Mouse (Mus musculus) C2C12 (cell line): ENCODE measurements around the gene Rdh16f1. TPM values are rescaled to one million over a fixed set of nuclear protein-coding genes. Genes with fewer than 3 reads are reported as not detected.
A peak's percentile ranks its signal among the peaks of the same experiment; 100 is the strongest.

ENCODE experiments used
- H3K27me3 ChIP-seq: one replicate; pipeline ENCODE4 v1.6.1; 2011; ENCODE audit not compliant: control insufficient read depth, insufficient read depth, insufficient read length
- H3K36me3 ChIP-seq: one replicate; pipeline ENCODE4 v1.6.1; 2011; ENCODE audit not compliant: control insufficient read depth, insufficient read depth
- H3K4me3 ChIP-seq: one replicate; pipeline ENCODE4 v1.5.1; 2011; ENCODE audit warnings: mild to moderate bottlenecking, control low read depth; ENCODE audit not compliant: poor library complexity, insufficient read depth, severe bottlenecking
- H3K79me2 ChIP-seq: one replicate; pipeline ENCODE4 v1.6.1; 2011; ENCODE audit not compliant: control insufficient read depth, insufficient read depth
- H3K79me3 ChIP-seq: one replicate; pipeline ENCODE4 v1.6.1; 2011; ENCODE audit warnings: low read depth, control low read depth
- H3ac ChIP-seq: one replicate; pipeline ENCODE3; 2011; ENCODE audit warnings: low read depth; ENCODE audit not compliant: control insufficient read depth, insufficient read length
- CEBPB ChIP-seq: IDR thresholded peaks from one replicate; pipeline ENCODE4 v1.6.1; 2011; ENCODE audit warnings: low read depth, mild to moderate bottlenecking, control low read depth, moderate library complexity
- CTCF ChIP-seq: IDR thresholded peaks from one replicate; pipeline ENCODE4 v1.5.1; 2011; ENCODE audit not compliant: control insufficient read depth, insufficient read depth, insufficient read length
- FOSL1 ChIP-seq: IDR thresholded peaks from one replicate; pipeline ENCODE4 v1.8.0; 2011; ENCODE audit warnings: mild to moderate bottlenecking, low read length; ENCODE audit not compliant: poor library complexity, insufficient read depth, severe bottlenecking
- MAX ChIP-seq: IDR thresholded peaks from one replicate; pipeline ENCODE4 v1.6.1; 2011; ENCODE audit warnings: mild to moderate bottlenecking, control low read depth
- MYOD1 ChIP-seq: IDR thresholded peaks from one replicate; pipeline ENCODE4 v1.6.1; 2011; ENCODE audit warnings: low read depth; ENCODE audit not compliant: control insufficient read depth, insufficient read length
- MYOG ChIP-seq: IDR thresholded peaks from one replicate; pipeline ENCODE4 v1.6.1; 2011; ENCODE audit not compliant: control insufficient read depth, insufficient read length; ENCODE audit errors: extremely low read depth
- USF1 ChIP-seq: IDR thresholded peaks from one replicate; pipeline ENCODE4 v1.6.1; 2011; ENCODE audit warnings: low read depth, mild to moderate bottlenecking, control low read depth, moderate library complexity
- polyA plus RNA-seq: library from polyadenylated mRNA; unstranded; fragments of >200 nt; fragmentation: generic; extraction: Trizol; gene quantifications from one replicate; pipeline ENCODE4 v1.2.1, GENCODE M21; 2012; ENCODE audit warnings: missing spikeins

Rdh16f1 gene
- polyA plus RNA-seq, 1 experiment = not detected

- H3K79me2 ChIP-seq = peaks cover 48% of the 10 kb centered on the region
- TF ChIP-seq MYOD1 (no peak), CEBPB (peak; percentile 1), FOSL1 (no peak), CTCF (peak; percentile 33)
- no peak overlapping the region for H3ac ChIP-seq
- H3K79me3 ChIP-seq = peaks cover 34% of the 10 kb centered on the region
- no peaks in the 10 kb centered on the region for H3K27me3 ChIP-seq
- H3K4me3 ChIP-seq = no peak overlapping the region
- peaks cover 60% of the 10 kb centered on the region for H3K36me3 ChIP-seq
These were observed 14.9 kb upstream of the Rdh16f1 start for GRCm38 (mm10) chr10:127744661-127745060.

- H3K27me3 ChIP-seq = no peaks in the 10 kb centered on the region
- no peak overlapping the region for H3ac ChIP-seq
- TF ChIP-seq USF1 = no peak
- no peak for TF ChIP-seq MAX
- no peak for TF ChIP-seq MYOD1
- TF ChIP-seq MYOG = no peak
- no peak for TF ChIP-seq CEBPB
- TF ChIP-seq CTCF = no peak
- no peak for TF ChIP-seq FOSL1
- H3K79me3 ChIP-seq = peaks cover 24% of the 10 kb centered on the region
- peaks cover 60% of the 10 kb centered on the region for H3K36me3 ChIP-seq
- no peak overlapping the region for H3K4me3 ChIP-seq
- H3K79me2 ChIP-seq = peaks cover 36% of the 10 kb centered on the region
These were observed 13.7 kb upstream of the Rdh16f1 start for GRCm38 (mm10) chr10:127745886-127746285.

GRCm38 (mm10) chr10:127747254-127747653 lies 12.3 kb upstream of the Rdh16f1 start:
- H3K36me3 ChIP-seq = peaks cover 49% of the 10 kb centered on the region

GRCm38 (mm10) chr10:127748847-127749612 lies 10.6 kb upstream of the Rdh16f1 start:
- H3K79me3 ChIP-seq = peaks cover 6% of the 10 kb centered on the region
- no peak overlapping the region for H3ac ChIP-seq
- TF ChIP-seq FOSL1 = no peak
- no peak for TF ChIP-seq USF1
- no peak for TF ChIP-seq MAX
- no peak for TF ChIP-seq MYOD1
- TF ChIP-seq MYOG = no peak
- no peak for TF ChIP-seq CTCF
- no peak for TF ChIP-seq CEBPB
- H3K36me3 ChIP-seq = peaks cover 31% of the 10 kb centered on the region
- peaks cover 15% of the 10 kb centered on the region for H3K79me2 ChIP-seq
- no peaks in the 10 kb centered on the region for H3K27me3 ChIP-seq
- no peak overlapping the region for H3K4me3 ChIP-seq

More at GRCm38 (mm10) chr10:127747254-127747653, 12.3 kb upstream of the Rdh16f1 start:
- Histone ChIP-seq H3K79me3 (peaks cover 19% of the 10 kb centered on the region), H3K79me2 (peaks cover 22% of the 10 kb centered on the region), H3K4me3 (no peak overlapping the region), H3K27me3 (no peaks in the 10 kb centered on the region), H3ac (no peak overlapping the region)
- no peak for TF ChIP-seq USF1
- TF ChIP-seq MYOG = no peak
- TF ChIP-seq MAX = no peak
- no peak for TF ChIP-seq CTCF
- no peak for TF ChIP-seq CEBPB
- TF ChIP-seq FOSL1 = no peak
- no peak for TF ChIP-seq MYOD1

GRCm38 (mm10) chr10:127750136-127750777 lies 9.3 kb upstream of the Rdh16f1 start:
- peaks cover 6% of the 10 kb centered on the region for H3K79me2 ChIP-seq
- H3K79me3 ChIP-seq = no peaks in the 10 kb centered on the region
- H3ac ChIP-seq = no peak overlapping the region
- H3K27me3 ChIP-seq = no peaks in the 10 kb centered on the region
- no peak overlapping the region for H3K4me3 ChIP-seq
- TF ChIP-seq USF1 = no peak
- TF ChIP-seq MYOG = no peak
- TF ChIP-seq CEBPB = no peak
- no peak for TF ChIP-seq MYOD1
- no peak for TF ChIP-seq MAX
- no peak for TF ChIP-seq CTCF
- TF ChIP-seq FOSL1 = no peak
- H3K36me3 ChIP-seq = peaks cover 21% of the 10 kb centered on the region
